Mouse (Mus musculus) right cerebral cortex, adult 2 months (tissue): ENCODE results near the gene Magi1.
"Not testable (repeated sequence)": the region's sequence is repeated elsewhere in the genome, so short reads cannot be mapped to it uniquely, and the experiment has no call there.

ENCODE experiments used
- DNase-seq, 2 experiments: peaks; one replicate each; pipeline ENCODE4 v3.0.0; 2021 to 2022; ENCODE audit warnings: low spot score in 2 of 2

Gene Magi1

GRCm38 (mm10) chr6:93648581-93649230, 635.0 kb downstream of the Magi1 start:
- DNase-seq, result peak; percentile 30 to 34

DNA sequence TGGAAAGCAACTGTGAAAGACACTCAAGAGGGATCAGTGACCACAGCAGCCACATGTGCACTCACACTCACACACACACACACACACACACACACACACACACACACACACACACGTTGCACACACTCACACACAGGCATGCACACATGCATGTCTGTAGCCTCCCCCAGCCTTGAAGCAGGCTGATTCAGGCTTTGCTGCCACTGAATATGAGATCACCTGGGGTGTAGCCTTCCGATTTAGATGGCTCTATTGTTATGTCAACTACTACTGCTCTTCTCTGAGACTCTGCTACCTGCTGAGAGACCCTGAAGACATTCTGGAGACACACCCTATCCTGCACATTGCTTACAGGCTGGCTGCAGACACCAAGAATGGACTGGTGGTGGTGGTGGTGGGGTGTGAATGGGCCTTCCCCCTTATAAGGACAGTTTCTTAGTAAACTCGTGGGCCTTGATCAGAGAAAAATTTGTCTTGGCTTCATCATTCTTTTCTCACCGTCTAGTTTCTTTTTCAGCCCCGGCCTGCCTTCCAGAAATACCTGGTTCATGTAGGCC, 653.9 kb downstream of the Magi1 start:
- DNase-seq, result not testable (repeated sequence)

DNA sequence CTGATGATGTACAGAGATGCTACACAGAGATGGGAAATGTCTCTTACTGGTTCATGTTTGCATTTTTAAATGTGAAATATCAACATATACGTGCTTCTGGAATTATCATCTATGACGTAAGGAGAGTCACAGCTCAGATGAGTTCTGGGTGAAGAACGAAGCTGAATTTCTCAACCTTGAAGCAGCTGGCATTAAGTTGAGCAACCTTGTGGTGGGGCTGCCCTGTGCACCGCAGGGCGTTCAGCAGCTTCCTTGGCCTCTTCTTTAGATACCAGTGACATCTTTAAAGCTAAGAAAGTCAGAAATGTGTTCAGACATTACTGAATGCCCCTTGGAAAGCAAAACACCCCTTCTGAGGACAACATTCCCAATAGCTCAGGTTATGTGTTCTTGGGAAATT, 656.5 kb downstream of the Magi1 start:
- DNase-seq, result no peak
